Mouse (Mus musculus) gastrocnemius, postnatal 10 days (tissue): ENCODE results near the gene Ago3. TPM values are rescaled to one million over a fixed set of nuclear protein-coding genes. Genes with fewer than 3 reads are reported as not detected.

Source experiments
- total RNA-seq, 2 experiments: library from RNA; stranded (reverse); gene quantifications; 2 replicates each; pipeline ENCODE4 v1.2.3; 2021

Gene Ago3
- total RNA-seq, 2 experiments from 2014 or later, result 7.3 to 11.5 TPM

Other genes with a start within 250 kb of the Ago3 start
- 100 to 1,000 TPM; 131 to 152 TPM for gene Thrap3, start 226.8 kb downstream of the Ago3 start, total RNA-seq
- gene Map7d1, start 173.2 kb downstream of the Ago3 start, total RNA-seq, result 100 to 1,000 TPM; 209 to 239 TPM
- 10 to 100 TPM; 25.7 to 29.2 TPM for gene Trappc3, start 167.2 kb downstream of the Ago3 start, total RNA-seq
- 1 to 10 TPM; 5.7 to 5.9 TPM for gene Col8a2, start 142.8 kb downstream of the Ago3 start, total RNA-seq
- gene Adprhl2, start 107.9 kb downstream of the Ago3 start, total RNA-seq, result 10 to 100 TPM; 12.9 to 15.7 TPM
- gene Tekt2, start 103.9 kb downstream of the Ago3 start, total RNA-seq, result 1 to 10 TPM in 1 of 2 experiments, under 1 TPM in 1; 0.80 to 1.5 TPM
- 10 to 100 TPM in 1 of 2 experiments, 1 to 10 TPM in 1; 9.1 to 13.6 TPM for gene Ago1, start 39.0 kb upstream of the Ago3 start, total RNA-seq
- gene Ago4, start 103.9 kb upstream of the Ago3 start, total RNA-seq, result 1 to 10 TPM; 1.9 to 2.2 TPM
- 1 to 10 TPM; 5.7 to 6.9 TPM for gene Clspn, start 127.4 kb upstream of the Ago3 start, total RNA-seq
- gene 5730409E04Rik, start 180.3 kb upstream of the Ago3 start, total RNA-seq, result 10 to 100 TPM; 13.1 to 14.7 TPM
- 100 to 1,000 TPM; 117 to 119 TPM for gene Psmb2, start 248.1 kb upstream of the Ago3 start, total RNA-seq